ENCODE assay signal across 9 mouse cellular contexts in genomic region chr11:110496061-110496446, GRCm38 (mm10).
DNase-seq lines count a peak whose midpoint lies in the region; ATAC-seq lines count a peak whose summit lies in the region.
"Had no signal": no experiment of that assay in that cellular context is flagged by ENCODE, and none has a peak within 500 bp of the region (broad histone marks: within the 10 kb centered on the region; RNA-seq: fewer than 3 reads in every experiment).

No protein-coding gene starts in this region.

- H3K4me1 ChIP-seq in midbrain, embryonic 14.5 days (ENCODE audit: control insufficient read depth, insufficient read depth, low read length): no peaks in the 10 kb centered on the region
- H3K4me1 ChIP-seq in midbrain, embryonic 15.5 days: peaks cover 4% of the 10 kb centered on the region; the same call in 1 of the 2 replicates
- H3K4me1 ChIP-seq: neural tube, embryonic 12.5 days had no signal

- no peaks in the 10 kb centered on the region for H3K9me3 ChIP-seq in midbrain, embryonic 14.5 days (ENCODE audit: control insufficient read depth, low read length)
- no peaks in the 10 kb centered on the region for H3K9me3 ChIP-seq in midbrain, embryonic 15.5 days

- H3K9ac ChIP-seq in midbrain, embryonic 14.5 days (replicated peaks; ENCODE audit: low read length): no peak overlapping the region
- H3K9ac ChIP-seq in midbrain, embryonic 15.5 days: no peak overlapping the region
- H3K9ac ChIP-seq: neural tube, embryonic 12.5 days had no signal

- H3K36me3 ChIP-seq in midbrain, embryonic 14.5 days (ENCODE audit: control insufficient read depth, insufficient read depth, low read length): peaks cover 41% of the 10 kb centered on the region
- 0 out of 2 replicates have a peak, but pooled peaks cover 7% of the 10 kb centered on the region for H3K36me3 ChIP-seq in midbrain, embryonic 15.5 days (replicated peaks)

- ATAC-seq in midbrain, embryonic 14.5 days (ENCODE audit: low FRiP score, low TSS enrichment): no peak
- ATAC-seq in midbrain, embryonic 15.5 days (replicated peaks): no peak

- H3K27ac ChIP-seq in midbrain, embryonic 14.5 days (replicated peaks; ENCODE audit: low read depth, low read length): no peak overlapping the region
- H3K27ac ChIP-seq in midbrain, embryonic 15.5 days: no peak overlapping the region
- H3K27ac ChIP-seq: neural tube, embryonic 12.5 days had no signal

- peak; percentile 72 for DNase-seq in midbrain, embryonic 14.5 days
- peak; percentile 72 for DNase-seq in adrenal gland, adult 2 months
- DNase-seq in fibroblast of lung, adult 2 months (ENCODE audit: low read depth): peak; percentile 38
- peak; percentile 77 for DNase-seq in kidney, adult 9 months
- peak; percentile 47 for DNase-seq in liver
- DNase-seq in right cerebral cortex, adult 18-20 months: peak; percentile 80
- no peak for DNase-seq in ovary, postnatal 14 days (ENCODE audit: low spot score)

- no peak overlapping the region for H3K4me3 ChIP-seq in midbrain, embryonic 14.5 days (replicated peaks; ENCODE audit: low read depth, low read length)
- H3K4me3 ChIP-seq in midbrain, embryonic 15.5 days: no peak overlapping the region
- H3K4me3 ChIP-seq: neural tube, embryonic 12.5 days had no signal

- H3K27me3 ChIP-seq in midbrain, embryonic 14.5 days (ENCODE audit: control insufficient read depth, insufficient read depth, low read length): no peaks in the 10 kb centered on the region
- no peaks in the 10 kb centered on the region for H3K27me3 ChIP-seq in midbrain, embryonic 15.5 days (replicated peaks)
- H3K27me3 ChIP-seq: neural tube, embryonic 12.5 days had no signal

- WGBS in midbrain, embryonic 14.5 days: 58% methylated on average over 12 of the region's 12 CpGs
- WGBS in midbrain, embryonic 15.5 days: 56% methylated on average over 12 of the region's 12 CpGs

- H3K4me2 ChIP-seq in midbrain, embryonic 14.5 days (ENCODE audit: low read length): no peak overlapping the region
- no peak overlapping the region for H3K4me2 ChIP-seq in midbrain, embryonic 15.5 days
- H3K4me2 ChIP-seq: neural tube, embryonic 12.5 days had no signal
